Mouse (Mus musculus): ENCODE measurements around the gene Otoa. TPM values are rescaled to one million over a fixed set of nuclear protein-coding genes. Genes with fewer than 3 reads are reported as not detected.

The Otoa gene
- polyA plus RNA-seq, 1 experiment from 2014 or later: 0.22 TPM

GRCm38 (mm10) chr7:121071276-121071675 is 10.2 kb upstream of the Otoa start:
- Histone ChIP-seq H3K4me1 (ENCODE audit: control insufficient read depth in 2 of 2, insufficient read depth in 2 of 2, low read length in 2 of 2) (peaks cover 10 to 19% of the 10 kb centered on the region in 2 experiments), H3K27me3 (ENCODE audit: control insufficient read depth, insufficient read depth, low read length) (no peaks in the 10 kb centered on the region), H3K27ac (replicated peaks in 1 of 2; ENCODE audit: control insufficient read depth in 1 of 2, insufficient read depth in 1 of 2, low read depth in 2 of 2, low read length in 2 of 2) (no peak overlapping the region), H3K4me2 (ENCODE audit: low read length) (no peak overlapping the region), H3K9me3 (ENCODE audit: control insufficient read depth, low read length) (no peaks in the 10 kb centered on the region), H3K36me3 (ENCODE audit: control insufficient read depth, insufficient read depth, low read length) (peaks cover 48% of the 10 kb centered on the region), H3K9ac (ENCODE audit: low read length) (no peak overlapping the region), H3K4me3 (ENCODE audit: control insufficient read depth in 1 of 2, insufficient read depth in 1 of 2, low read depth in 1 of 2, low read length in 2 of 2) (no peak overlapping the region)
- WGBS: 88% methylated on average over 4 of the region's 4 CpGs
- ATAC-seq (ENCODE audit: insufficient number of reproducible peaks, insufficient read depth, low FRiP score, low read depth): no peak

- Histone ChIP-seq H3K4me1 (ENCODE audit: control insufficient read depth in 2 of 2, insufficient read depth in 2 of 2, low read length in 2 of 2) (peaks cover 10 to 19% of the 10 kb centered on the region in 2 experiments), H3K4me2 (ENCODE audit: low read length) (no peak overlapping the region), H3K9ac (ENCODE audit: low read length) (no peak overlapping the region), H3K9me3 (ENCODE audit: control insufficient read depth, low read length) (no peaks in the 10 kb centered on the region), H3K36me3 (ENCODE audit: control insufficient read depth, insufficient read depth, low read length) (peaks cover 57% of the 10 kb centered on the region), H3K27me3 (ENCODE audit: control insufficient read depth, insufficient read depth, low read length) (no peaks in the 10 kb centered on the region), H3K4me3 (ENCODE audit: control insufficient read depth in 1 of 2, insufficient read depth in 1 of 2, low read depth in 1 of 2, low read length in 2 of 2) (no peak overlapping the region), H3K27ac (replicated peaks in 1 of 2; ENCODE audit: control insufficient read depth in 1 of 2, insufficient read depth in 1 of 2, low read depth in 2 of 2, low read length in 2 of 2) (no peak overlapping the region)
- ATAC-seq (ENCODE audit: insufficient number of reproducible peaks, insufficient read depth, low FRiP score, low read depth): no peak
- WGBS: 74% methylated on average over 5 of the region's 5 CpGs
Observed at GRCm38 (mm10) chr7:121072506-121072905, 8.9 kb upstream of the Otoa start.

- Histone ChIP-seq H3K4me2 (ENCODE audit: low read length) (no peak within 1 kb of the TSS), H3K27ac (replicated peaks in 1 of 2; ENCODE audit: control insufficient read depth in 1 of 2, insufficient read depth in 1 of 2, low read depth in 2 of 2, low read length in 2 of 2) (peak within 1 kb of the TSS; percentile 29 to 57), H3K4me1 (ENCODE audit: control insufficient read depth in 2 of 2, insufficient read depth in 2 of 2, low read length in 2 of 2) (peaks cover 10 to 19% of the 10 kb centered on the region in 2 experiments), H3K9me3 (ENCODE audit: control insufficient read depth, low read length) (no peaks in the 10 kb centered on the region), H3K4me3 (ENCODE audit: control insufficient read depth in 1 of 2, insufficient read depth in 1 of 2, low read depth in 1 of 2, low read length in 2 of 2) (no peak within 1 kb of the TSS), H3K36me3 (ENCODE audit: control insufficient read depth, insufficient read depth, low read length) (peaks cover 57% of the 10 kb centered on the region), H3K9ac (ENCODE audit: low read length) (peak within 1 kb of the TSS; percentile 11; the same call in 1 of the 2 replicates), H3K27me3 (ENCODE audit: control insufficient read depth, insufficient read depth, low read length) (no peaks in the 10 kb centered on the region)
- 38% methylated on average over 11 of the region's 11 CpGs for WGBS
- no peak for ATAC-seq (ENCODE audit: insufficient number of reproducible peaks, insufficient read depth, low FRiP score, low read depth)
Observed at GRCm38 (mm10) chr7:121074281-121074680, 7.2 kb upstream of the Otoa start, which contains the start of gene Igsf6. Gene Igsf6 (minus strand): TSS chr7:121074572.

- ATAC-seq (ENCODE audit: insufficient number of reproducible peaks, insufficient read depth, low FRiP score, low read depth): peak; percentile 49; the same call in 1 of the 2 replicates
- H3K36me3 ChIP-seq (ENCODE audit: control insufficient read depth, insufficient read depth, low read length): peaks cover 53% of the 10 kb centered on the region
- 32% methylated on average over 6 of the region's 6 CpGs for WGBS
Observed at GRCm38 (mm10) chr7:121074801-121075400, 6.5 kb upstream of the Otoa start.

GRCm38 (mm10) chr7:121075416-121075815 is 6.0 kb upstream of the Otoa start:
- Histone ChIP-seq H3K4me2 (ENCODE audit: low read length) (no peak overlapping the region), H3K27ac (replicated peaks in 1 of 2; ENCODE audit: control insufficient read depth in 1 of 2, insufficient read depth in 1 of 2, low read depth in 2 of 2, low read length in 2 of 2) (peak overlapping the region in 1 of 2 experiments; percentile 57; a peak in 1 of 4 replicates), H3K4me3 (ENCODE audit: control insufficient read depth in 1 of 2, insufficient read depth in 1 of 2, low read depth in 1 of 2, low read length in 2 of 2) (no peak overlapping the region), H3K9ac (ENCODE audit: low read length) (no peak overlapping the region), H3K4me1 (ENCODE audit: control insufficient read depth in 2 of 2, insufficient read depth in 2 of 2, low read length in 2 of 2) (peaks cover 10 to 19% of the 10 kb centered on the region in 2 experiments), H3K9me3 (ENCODE audit: control insufficient read depth, low read length) (no peaks in the 10 kb centered on the region), H3K36me3 (ENCODE audit: control insufficient read depth, insufficient read depth, low read length) (peaks cover 48% of the 10 kb centered on the region), H3K27me3 (ENCODE audit: control insufficient read depth, insufficient read depth, low read length) (no peaks in the 10 kb centered on the region)
- no peak for ATAC-seq (ENCODE audit: insufficient number of reproducible peaks, insufficient read depth, low FRiP score, low read depth)
- WGBS: 58% methylated on average over 5 of the region's 5 CpGs

More at GRCm38 (mm10) chr7:121074801-121075400, 6.5 kb upstream of the Otoa start:
- no peaks in the 10 kb centered on the region for H3K27me3 ChIP-seq (ENCODE audit: control insufficient read depth, insufficient read depth, low read length)
- H3K4me2 ChIP-seq (ENCODE audit: low read length): no peak overlapping the region
- peak overlapping the region; percentile 29 to 57; a peak in 3 of 4 replicates for H3K27ac ChIP-seq (replicated peaks in 1 of 2; ENCODE audit: control insufficient read depth in 1 of 2, insufficient read depth in 1 of 2, low read depth in 2 of 2, low read length in 2 of 2)
- H3K4me3 ChIP-seq (ENCODE audit: control insufficient read depth in 1 of 2, insufficient read depth in 1 of 2, low read depth in 1 of 2, low read length in 2 of 2): no peak overlapping the region
- peak overlapping the region; percentile 11; the same call in 1 of the 2 replicates for H3K9ac ChIP-seq (ENCODE audit: low read length)
- H3K9me3 ChIP-seq (ENCODE audit: control insufficient read depth, low read length): no peaks in the 10 kb centered on the region
- H3K4me1 ChIP-seq (ENCODE audit: control insufficient read depth in 2 of 2, insufficient read depth in 2 of 2, low read length in 2 of 2): peaks cover 10 to 19% of the 10 kb centered on the region in 2 experiments

- 89% methylated on average over 6 of the region's 6 CpGs for WGBS
Observed at GRCm38 (mm10) chr7:121077311-121077710, 4.1 kb upstream of the Otoa start.

GRCm38 (mm10) chr7:121077829-121078228 is 3.6 kb upstream of the Otoa start:
- no peak overlapping the region for H3K9ac ChIP-seq (ENCODE audit: low read length)
- no peak overlapping the region for H3K4me2 ChIP-seq (ENCODE audit: low read length)
- no peak overlapping the region for H3K27ac ChIP-seq (replicated peaks in 1 of 2; ENCODE audit: control insufficient read depth in 1 of 2, insufficient read depth in 1 of 2, low read depth in 2 of 2, low read length in 2 of 2)
- WGBS: 39% methylated on average over 5 of the region's 5 CpGs
- no peaks in the 10 kb centered on the region for H3K27me3 ChIP-seq (ENCODE audit: control insufficient read depth, insufficient read depth, low read length)
- no peak for ATAC-seq (ENCODE audit: insufficient number of reproducible peaks, insufficient read depth, low FRiP score, low read depth)
- no peaks in the 10 kb centered on the region for H3K9me3 ChIP-seq (ENCODE audit: control insufficient read depth, low read length)
- no peak overlapping the region for H3K4me3 ChIP-seq (ENCODE audit: control insufficient read depth in 1 of 2, insufficient read depth in 1 of 2, low read depth in 1 of 2, low read length in 2 of 2)
- peaks cover 10 to 20% of the 10 kb centered on the region in 2 experiments for H3K4me1 ChIP-seq (ENCODE audit: control insufficient read depth in 2 of 2, insufficient read depth in 2 of 2, low read length in 2 of 2)
- peaks cover 29% of the 10 kb centered on the region for H3K36me3 ChIP-seq (ENCODE audit: control insufficient read depth, insufficient read depth, low read length)

More at GRCm38 (mm10) chr7:121077311-121077710, 4.1 kb upstream of the Otoa start:
- no peak overlapping the region for H3K4me3 ChIP-seq (ENCODE audit: control insufficient read depth in 1 of 2, insufficient read depth in 1 of 2, low read depth in 1 of 2, low read length in 2 of 2)
- ATAC-seq (ENCODE audit: insufficient number of reproducible peaks, insufficient read depth, low FRiP score, low read depth): no peak
- no peak overlapping the region for H3K9ac ChIP-seq (ENCODE audit: low read length)
- H3K27me3 ChIP-seq (ENCODE audit: control insufficient read depth, insufficient read depth, low read length): no peaks in the 10 kb centered on the region
- H3K36me3 ChIP-seq (ENCODE audit: control insufficient read depth, insufficient read depth, low read length): peaks cover 30% of the 10 kb centered on the region
- peaks cover 10 to 19% of the 10 kb centered on the region in 2 experiments for H3K4me1 ChIP-seq (ENCODE audit: control insufficient read depth in 2 of 2, insufficient read depth in 2 of 2, low read length in 2 of 2)
- no peak overlapping the region for H3K4me2 ChIP-seq (ENCODE audit: low read length)
- no peaks in the 10 kb centered on the region for H3K9me3 ChIP-seq (ENCODE audit: control insufficient read depth, low read length)
- no peak overlapping the region for H3K27ac ChIP-seq (replicated peaks in 1 of 2; ENCODE audit: control insufficient read depth in 1 of 2, insufficient read depth in 1 of 2, low read depth in 2 of 2, low read length in 2 of 2)
